Mouse (Mus musculus) intestine, embryonic 16.5 days (tissue): ENCODE measurements around the gene Tfpt. TPM values are rescaled to one million over a fixed set of nuclear protein-coding genes. Genes with fewer than 3 reads are reported as not detected.
"Not testable (repeated sequence)": the region's sequence is repeated elsewhere in the genome, so short reads cannot be mapped to it uniquely, and the experiment has no call there.

ENCODE experiments used
- ATAC-seq: fragments of 200-750 bp; cut with Nextera tagmentation; 2 replicates; pipeline ENCODE4 v1.8.0; 2017; ENCODE audit warnings: moderate TSS enrichment, moderate library complexity
- H3K27ac ChIP-seq: fragments of 300-500 bp; sonication (generic); 2 replicates; pipeline ENCODE4 v1.5.1; 2014; ENCODE audit warnings: mild to moderate bottlenecking, low read length
- H3K27me3 ChIP-seq: fragments of 300-500 bp; sonication (generic); replicated peaks from 2 replicates; pipeline ENCODE4 v1.6.1; 2014; ENCODE audit warnings: low read length, control low read depth, mixed read lengths; ENCODE audit not compliant: control insufficient read depth, insufficient read depth
- H3K36me3 ChIP-seq: fragments of 300-500 bp; sonication (generic); 2 replicates; pipeline ENCODE4 v1.6.1; 2014; ENCODE audit warnings: low read length, control low read depth; ENCODE audit not compliant: control insufficient read depth, insufficient read depth
- H3K4me1 ChIP-seq: fragments of 300-500 bp; sonication (generic); 2 replicates; pipeline ENCODE4 v1.6.1; 2014; ENCODE audit warnings: low read length, control low read depth, mixed read lengths; ENCODE audit not compliant: control insufficient read depth, insufficient read depth
- H3K4me2 ChIP-seq: fragments of 300-500 bp; sonication (generic); 2 replicates; pipeline ENCODE4 v1.6.1; 2014; ENCODE audit warnings: low read depth, low read length, control low read depth
- H3K4me3 ChIP-seq: fragments of 300-500 bp; sonication (generic); 2 replicates; pipeline ENCODE4 v1.5.1; 2014; ENCODE audit warnings: mild to moderate bottlenecking, low read length
- H3K9ac ChIP-seq: fragments of 300-500 bp; sonication (generic); 2 replicates; pipeline ENCODE4 v1.6.1; 2014; ENCODE audit warnings: low read depth, low read length
- H3K9me3 ChIP-seq: fragments of 300-500 bp; sonication (generic); 2 replicates; pipeline ENCODE4 v1.6.1; 2016; ENCODE audit warnings: low read length, control low read depth; ENCODE audit not compliant: control insufficient read depth
- WGBS: fragments of 180-500 bp; shearing (Covaris S2); extraction: QIAGEN DNeasy Blood & Tissue Kit; methylation state at CpG from one replicate; pipeline ENCODE4 v1.1.7; 2014; 5-methylcytosine and 5-hydroxymethylcytosine counted together
- microRNA-seq: library from miRNA; unstranded; fragments of <30 nt; microRNA quantifications from one replicate; pipeline ENCODE4, GENCODE M21; 2016
- polyA plus RNA-seq: library from polyadenylated mRNA; unstranded; fragments of >200 nt; fragmentation: Nextera tagmentation; extraction: Ambion mirVana; gene quantifications from 2 replicates; pipeline ENCODE4 v1.2.1, GENCODE M21; 2015

The Tfpt gene
- polyA plus RNA-seq, 1 experiment from 2014 or later = 18.0 TPM

GRCm38 (mm10) chr7:3570580-3570979 is 59.1 kb downstream of the Tfpt start:
- H3K9ac ChIP-seq, H3K4me2 ChIP-seq, H3K36me3 ChIP-seq, H3K27me3 ChIP-seq, H3K4me3 ChIP-seq, ATAC-seq, H3K4me1 ChIP-seq, H3K27ac ChIP-seq, H3K9me3 ChIP-seq: not testable (repeated sequence)
- WGBS = 83% methylated on average over 3 of the region's 3 CpGs

Small RNA genes within 50 kb of the gene (microRNA-seq; reads per million reads assigned to microRNA genes)
- gene Gm25100 = not detected
- 1.6 reads per million for gene Mir3572

Other genes starting within 250 kb of the Tfpt start
- gene Cacng8, start 239.2 kb downstream of the Tfpt start, polyA plus RNA-seq = 0.93 and 1.2 TPM in 2 replicates
- gene Cacng6, start 205.7 kb downstream of the Tfpt start, polyA plus RNA-seq = 0.13 and 0.21 TPM in 2 replicates
- 0.09 TPM in 1 of 2 replicates, not detected in the other for gene Tarm1, start 127.3 kb downstream of the Tfpt start, polyA plus RNA-seq
- gene Oscar, start 13.8 kb downstream of the Tfpt start, polyA plus RNA-seq = 0.07 TPM in 1 of 2 replicates, not detected in the other
- 531 and 551 TPM in 2 replicates for gene Ndufa3, start 12.6 kb downstream of the Tfpt start, polyA plus RNA-seq
- 70.6 and 81.1 TPM in 2 replicates for gene Prpf31, start 56 bp upstream of the Tfpt start, polyA plus RNA-seq
- 43.2 and 46.1 TPM in 2 replicates for gene Cnot3, start 15.3 kb upstream of the Tfpt start, polyA plus RNA-seq
- gene Leng1, start 35.9 kb upstream of the Tfpt start, polyA plus RNA-seq = 16.8 and 17.3 TPM in 2 replicates
- 104 and 110 TPM in 2 replicates for gene Tmc4, start 47.6 kb upstream of the Tfpt start, polyA plus RNA-seq
- 191 and 208 TPM in 2 replicates for gene Tsen34, start 62.9 kb upstream of the Tfpt start, polyA plus RNA-seq
- 54.8 and 60.7 TPM in 2 replicates for gene Mboat7, start 63.6 kb upstream of the Tfpt start, polyA plus RNA-seq
- 1,268 and 1,365 TPM in 2 replicates for gene Rps9, start 74.1 kb upstream of the Tfpt start, polyA plus RNA-seq
- gene Pirb, start 90.5 kb upstream of the Tfpt start, polyA plus RNA-seq = 0.94 and 1.1 TPM in 2 replicates
- gene Gm15448, start 195.8 kb upstream of the Tfpt start, polyA plus RNA-seq = 0.07 TPM in 1 of 2 replicates, not detected in the other
- gene Pira2, start 215.1 kb upstream of the Tfpt start, polyA plus RNA-seq = 0.32 and 0.39 TPM in 2 replicates